Mouse (Mus musculus) spleen, postnatal 36 days (tissue): ENCODE results near the gene Tmem189.
A peak's percentile ranks its signal among the peaks of the same experiment; 100 is the strongest.

Experiments used
- DNase-seq, 2 experiments: peaks; one replicate each; pipeline ENCODE4 v3.0.0; 2022; ENCODE audit warnings: low spot score in 2 of 2, mixed read lengths in 1 of 2

Tmem189 gene

DNA sequence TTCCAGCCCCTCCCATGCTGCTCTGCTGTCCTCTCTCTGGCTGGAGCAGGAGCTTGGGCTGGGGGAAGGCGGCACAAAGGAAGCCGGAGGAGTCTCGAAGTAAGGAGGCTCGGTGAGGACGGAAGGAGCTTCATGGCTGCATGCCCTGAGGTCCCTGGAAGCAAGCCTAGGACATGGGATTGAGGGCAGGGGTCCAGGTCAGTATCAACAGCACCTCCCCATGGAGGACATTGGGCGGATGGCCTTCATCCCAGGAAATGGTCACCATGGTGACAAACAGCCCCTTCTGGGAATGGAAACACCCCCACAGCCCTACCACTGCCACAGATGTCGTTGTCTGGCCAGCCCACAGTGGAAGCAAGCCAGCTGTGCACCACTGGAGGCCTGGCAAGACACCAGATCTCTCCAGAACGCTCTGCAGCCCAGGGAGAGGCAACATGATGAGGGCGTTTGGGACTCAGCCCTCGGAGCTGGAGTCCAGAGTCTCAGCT lies 95.1 kb downstream of the Tmem189 start:
- DNase-seq, result peak; percentile 40 to 52

GRCm38 (mm10) chr2:167593551-167594250 lies 95.9 kb downstream of the Tmem189 start:
- no peak for DNase-seq
